Mouse (Mus musculus) megakaryocyte, embryonic 14.5 days (primary cell): ENCODE measurements around the gene Rtn2.

ENCODE experiments used
- FLI1 ChIP-seq: IDR thresholded peaks from 2 replicates; pipeline ENCODE4 v1.6.1; 2012; ENCODE audit warnings: low read length, inconsistent platforms, mixed read lengths
- GATA1 ChIP-seq: IDR thresholded peaks from 3 replicates; pipeline ENCODE4 v1.6.1; 2012; ENCODE audit warnings: mixed read lengths, low read length, inconsistent platforms, borderline replicate concordance

GRCm38 (mm10) chr7:19247511-19247910 is 34.9 kb upstream of the Rtn2 start:
- TF ChIP-seq GATA1 (no peak), FLI1 (no peak)
